Mouse (Mus musculus) CH12.LX (cell line): ENCODE results near the gene Ebna1bp2. TPM values are rescaled to one million over a fixed set of nuclear protein-coding genes. Genes with fewer than 3 reads are reported as not detected.

Experiments
- DNase-seq: peaks from one replicate; pipeline ENCODE4 v3.0.0-alpha.2; 2013; ENCODE audit errors: extremely low read depth
- H3K27ac ChIP-seq: 2 replicates; pipeline ENCODE4 v1.5.1; 2012; ENCODE audit warnings: low read depth, mild to moderate bottlenecking, control low read depth, moderate library complexity; ENCODE audit not compliant: insufficient read depth
- H3K27me3 ChIP-seq: replicated peaks from 2 replicates; pipeline ENCODE3; 2012; ENCODE audit warnings: inconsistent platforms
- H3K36me3 ChIP-seq, 2 experiments: replicated peaks in 1 of 2; 2 replicates each; pipeline versions ENCODE3 to v1.6.1; 2012; ENCODE audit warnings: inconsistent platforms in 1 of 2, low read length in 1 of 2, mild to moderate bottlenecking in 1 of 2, mixed read lengths in 1 of 2, moderate library complexity in 1 of 2; ENCODE audit not compliant: control insufficient read depth in 1 of 2, insufficient read depth in 1 of 2
- H3K4me1 ChIP-seq, 2 experiments: 2 replicates each; pipeline ENCODE4 v1.6.1; 2012; ENCODE audit warnings: inconsistent platforms in 1 of 2, moderate library complexity in 1 of 2; ENCODE audit not compliant: insufficient read depth in 2 of 2, control insufficient read depth in 1 of 2
- H3K4me2 ChIP-seq: 2 replicates; pipeline ENCODE4 v1.6.1; 2012; ENCODE audit warnings: low read depth, mild to moderate bottlenecking, control low read depth; ENCODE audit not compliant: poor library complexity, insufficient read depth, severe bottlenecking
- H3K4me3 ChIP-seq, 3 experiments: fragments of 150-350 bp in 1 of 3; sonication (generic) in 1 of 3; replicated peaks in 1 of 3; 2 replicates each; pipeline versions ENCODE3 to v1.5.1; 2011 to 2012; ENCODE audit warnings: low read depth in 2 of 3, low read length in 2 of 3, mild to moderate bottlenecking in 2 of 3, moderate library complexity in 2 of 3, control low read depth in 1 of 3, improper control_type of control experiment in 1 of 3, inconsistent platforms in 1 of 3, mixed read lengths in 1 of 3; ENCODE audit not compliant: poor library complexity in 1 of 3
- H3K79me2 ChIP-seq: replicated peaks from 2 replicates; pipeline ENCODE4 v1.6.1; 2012; ENCODE audit warnings: mild to moderate bottlenecking, moderate library complexity; ENCODE audit not compliant: control insufficient read depth, poor library complexity, insufficient read depth, severe bottlenecking; ENCODE audit errors: extremely low read depth
- H3K9ac ChIP-seq: 2 replicates; pipeline ENCODE4 v1.6.1; 2012; ENCODE audit warnings: low read depth, mild to moderate bottlenecking, control low read depth, moderate library complexity; ENCODE audit not compliant: insufficient read depth
- H3K9me3 ChIP-seq: replicated peaks from 2 replicates; pipeline ENCODE3; 2012; ENCODE audit warnings: low read length, inconsistent platforms, mixed read lengths
- BHLHE40 ChIP-seq: IDR thresholded peaks from 2 replicates; pipeline ENCODE4 v1.6.1; 2011; ENCODE audit warnings: mild to moderate bottlenecking, low read depth, low read length, improper control_type of control experiment
- CTCF ChIP-seq, 2 experiments: IDR thresholded peaks in 1 of 2; conservative IDR thresholded peaks in 1 of 2; 2 replicates each; pipeline ENCODE4 v1.5.1; 2011 to 2012; ENCODE audit warnings: low read depth in 2 of 2, low read length in 2 of 2, improper control_type of control experiment in 1 of 2, inconsistent platforms in 1 of 2, mild to moderate bottlenecking in 1 of 2, moderate library complexity in 1 of 2
- ETS1 ChIP-seq: conservative IDR thresholded peaks from 2 replicates; pipeline ENCODE4 v1.6.1; 2012; ENCODE audit warnings: low read depth, mild to moderate bottlenecking, inconsistent platforms, low read length, improper control_type of control experiment, moderate library complexity
- HCFC1 ChIP-seq: IDR thresholded peaks from 2 replicates; pipeline ENCODE4 v1.6.1; 2012; ENCODE audit warnings: low read depth, mild to moderate bottlenecking, inconsistent platforms, low read length, improper control_type of control experiment
- JUND ChIP-seq: conservative IDR thresholded peaks from 2 replicates; pipeline ENCODE4 v1.6.1; 2011; ENCODE audit warnings: low read depth, low read length, improper control_type of control experiment
- KAT2A ChIP-seq: IDR thresholded peaks from 2 replicates; pipeline ENCODE4 v1.6.1; 2012; ENCODE audit warnings: low read length, improper control_type of control experiment, inconsistent platforms; ENCODE audit not compliant: insufficient replicate concordance
- MAFK ChIP-seq: IDR thresholded peaks from 2 replicates; pipeline ENCODE4 v1.6.1; 2011; ENCODE audit warnings: low read length, improper control_type of control experiment; ENCODE audit not compliant: insufficient replicate concordance
- MXI1 ChIP-seq: IDR thresholded peaks from 2 replicates; pipeline ENCODE4 v1.6.1; 2011; ENCODE audit warnings: mild to moderate bottlenecking, low read depth, low read length, improper control_type of control experiment
- MYC ChIP-seq: IDR thresholded peaks from 2 replicates; pipeline ENCODE4 v1.6.1; 2011; ENCODE audit warnings: low read depth, mild to moderate bottlenecking, improper control_type of control experiment, low read length
- NELFE ChIP-seq: IDR thresholded peaks from 2 replicates; pipeline ENCODE4 v1.6.1; 2011; ENCODE audit warnings: low read depth, low read length, improper control_type of control experiment
- RAD21 ChIP-seq: IDR thresholded peaks from 2 replicates; pipeline ENCODE4 v1.6.1; 2011; ENCODE audit warnings: low read depth, mild to moderate bottlenecking, low read length, improper control_type of control experiment, moderate library complexity
- RCOR1 ChIP-seq: conservative IDR thresholded peaks from 2 replicates; pipeline ENCODE4 v1.6.1; 2012; ENCODE audit warnings: low read depth, mild to moderate bottlenecking, inconsistent platforms, low read length, improper control_type of control experiment
- SMC3 ChIP-seq: IDR thresholded peaks from 2 replicates; pipeline ENCODE4 v1.6.1; 2011; ENCODE audit warnings: low read depth, low read length, improper control_type of control experiment
- TCF12 ChIP-seq: IDR thresholded peaks from 2 replicates; pipeline ENCODE4 v1.6.1; 2014; ENCODE audit warnings: low read depth, mild to moderate bottlenecking, inconsistent platforms, low read length, improper control_type of control experiment
- USF1 ChIP-seq: IDR thresholded peaks from 2 replicates; pipeline ENCODE4 v1.6.1; 2014; ENCODE audit warnings: low read depth, mild to moderate bottlenecking, inconsistent platforms, low read length, improper control_type of control experiment
- ZKSCAN1 ChIP-seq: IDR thresholded peaks from 2 replicates; pipeline ENCODE4 v1.6.1; 2012; ENCODE audit warnings: low read depth, inconsistent platforms, low read length, improper control_type of control experiment, borderline replicate concordance
- dilution Hi-C: fragments of 300-500 bp; cut with MboI; formaldehyde crosslinking; loops from 2 replicates; pipeline ENCODE4 v1.14.3; 2020; ENCODE audit warnings: low sequenced_read_pairs; ENCODE audit not compliant: extremely low pct_unique_long_range_greater_than_20kb, extremely low pct_ligation_motif_present
- in situ Hi-C: fragments of 300-500 bp; cut with MboI; formaldehyde crosslinking; loops from 3 replicates; pipeline ENCODE4 v1.14.3; 2019; ENCODE audit warnings: low sequenced_read_pairs, low pct_ligation_motif_present, low pct_unique_long_range_greater_than_20kb, mixed read lengths
- polyA plus RNA-seq: library from polyadenylated mRNA; unstranded; fragments of >175 nt; gene quantifications from 2 replicates; pipeline ENCODE4 v1.2.1, GENCODE M21; 2012; ENCODE audit warnings: low read depth; ENCODE audit not compliant: insufficient read length
- total RNA-seq, 2 experiments: library from RNA; depleted of rRNA; stranded (reverse); fragments of 300-350 nt in 1 of 2; fragments of >200 nt in 1 of 2; gene quantifications; 2 replicates each; pipeline ENCODE4 v1.2.3; 2012 to 2014

Gene Ebna1bp2
- total and polyA plus RNA-seq, 3 experiments: 167 to 271 (median 257) TPM

DNA sequence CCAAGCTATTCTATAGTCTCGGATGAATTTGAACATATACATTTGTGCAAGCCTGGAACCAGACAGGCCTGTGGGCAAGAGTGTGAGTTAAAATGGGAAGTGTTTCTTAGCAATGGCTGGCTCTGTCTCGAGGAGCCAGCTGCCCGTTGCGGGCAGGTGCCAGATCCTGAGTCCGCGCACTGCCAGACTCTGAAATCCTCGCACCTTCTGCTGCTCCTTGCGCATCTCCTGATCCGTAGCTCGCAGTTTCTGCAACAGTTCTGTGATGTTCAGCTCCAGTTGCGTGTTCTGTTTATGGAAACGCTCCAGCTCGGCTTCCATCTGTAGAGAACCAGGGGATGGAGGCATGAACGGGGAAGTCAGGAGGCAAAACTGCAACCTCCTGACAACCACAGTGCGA, 49.2 kb upstream of the Ebna1bp2 start:
- Histone ChIP-seq H3K9me3 (no peaks in the 10 kb centered on the region), H3K4me3 (no peak overlapping the region), H3K27me3 (peaks cover 95% of the 10 kb centered on the region), H3K9ac (no peak overlapping the region), H3K36me3 (no peaks in the 10 kb centered on the region), H3K4me1 (no peaks in the 10 kb centered on the region), H3K27ac (no peak overlapping the region), H3K79me2 (no peaks in the 10 kb centered on the region), H3K4me2 (no peak overlapping the region)
- TF ChIP-seq JUND (no peak), KAT2A (no peak), MAFK (no peak), TCF12 (no peak), HCFC1 (no peak), MXI1 (no peak), RCOR1 (no peak), NELFE (no peak), ZKSCAN1 (no peak), USF1 (no peak), SMC3 (no peak), BHLHE40 (no peak)
- DNase-seq: no peak
- in situ Hi-C loops: no loop called here
- dilution Hi-C loops: no loop called here

DNA sequence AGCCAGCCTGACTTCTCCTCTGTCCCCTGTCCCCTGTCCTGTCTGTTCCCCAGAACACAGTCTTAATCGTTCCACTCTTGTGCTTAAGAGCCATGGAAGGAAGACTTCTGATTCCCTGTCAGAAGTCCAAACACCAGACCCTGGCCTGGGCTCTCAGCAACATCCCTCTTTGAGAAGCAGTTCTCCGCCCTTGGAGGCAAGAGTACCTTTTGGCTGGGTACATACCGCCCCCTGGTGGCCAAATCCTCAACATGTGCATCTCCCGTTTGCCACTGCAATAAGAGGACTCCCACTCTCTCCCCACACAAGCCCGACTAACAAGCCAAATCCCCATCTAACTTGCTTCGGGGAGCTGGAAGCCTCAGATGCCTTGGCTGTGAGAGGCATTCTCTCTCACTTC, 44.5 kb upstream of the Ebna1bp2 start:
- dilution Hi-C loops (no loop called here), in situ Hi-C loops (no loop called here)
- peaks cover 93% of the 10 kb centered on the region for H3K27me3 ChIP-seq
- no peak overlapping the region for H3K9ac ChIP-seq
- H3K4me1 ChIP-seq: peaks cover 4% of the 10 kb centered on the region in 2 experiments; a peak in 2 of 4 replicates
- no peak overlapping the region for H3K4me2 ChIP-seq
- H3K27ac ChIP-seq: no peak overlapping the region
- H3K79me2 ChIP-seq: no peaks in the 10 kb centered on the region
- TF ChIP-seq ZKSCAN1: no peak
- TF ChIP-seq ETS1: no peak
- TF ChIP-seq RAD21: peak; percentile 78
- TF ChIP-seq MYC: peak; percentile 68; the same call in 1 of the 2 replicates
- peak; percentile 52 for TF ChIP-seq SMC3
- peak; percentile 81 to 84 for TF ChIP-seq CTCF (conservative IDR thresholded peaks at IDR 0.05 in 1 of 2, IDR thresholded peaks at IDR 0.05 in 1 of 2; ENCODE audit: low read depth in 2 of 2, low read length in 2 of 2)
- TF ChIP-seq, all 38 proteins: peak for 4
- Histone ChIP-seq H3K4me3 (no peak overlapping the region), H3K9me3 (peaks cover 9% of the 10 kb centered on the region), H3K36me3 (no peaks in the 10 kb centered on the region)
- peak; percentile 77 for DNase-seq
